Mouse (Mus musculus): ENCODE measurements around the gene Efcab6. TPM values are rescaled to one million over a fixed set of nuclear protein-coding genes. Genes with fewer than 3 reads are reported as not detected.

Efcab6 gene
- polyA plus RNA-seq, 1 experiment = 215 TPM

DNA sequence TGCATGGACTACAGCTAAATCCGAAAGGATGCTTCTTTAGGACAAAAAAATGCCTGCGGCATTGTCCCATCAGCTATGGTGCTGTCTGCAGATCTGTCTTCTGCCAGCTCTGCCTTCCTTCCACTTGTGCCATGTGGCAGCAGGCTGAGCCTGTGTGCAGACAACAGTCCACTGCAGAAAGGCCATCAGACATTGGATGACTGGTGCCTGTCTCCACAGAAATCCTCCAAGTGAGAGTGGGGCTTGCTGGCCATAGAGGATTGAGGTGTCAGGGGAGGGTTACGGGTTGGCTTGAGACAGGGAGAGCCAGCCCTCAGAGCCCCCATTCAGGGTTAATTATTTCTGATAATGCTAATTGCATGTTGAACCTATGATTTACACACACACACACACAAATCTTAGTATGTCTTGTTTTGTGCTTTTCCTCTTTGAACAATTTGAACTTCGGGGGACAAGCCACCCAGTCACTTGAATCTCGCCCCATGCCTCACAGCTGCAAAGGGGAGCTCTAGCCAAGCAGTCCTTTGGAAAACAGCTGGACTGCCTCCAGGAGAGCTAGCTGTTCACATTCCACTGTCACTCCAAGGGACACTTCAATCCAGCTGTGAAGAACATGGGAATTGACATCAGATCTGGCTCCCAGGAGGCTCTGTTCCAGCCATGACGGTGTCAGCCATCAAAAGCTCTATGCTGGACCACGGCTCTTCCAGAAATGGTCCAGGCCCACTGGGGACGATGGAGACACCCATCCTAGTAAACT is 109.1 kb downstream of the Efcab6 start:
- no peak overlapping the region for H3K27ac ChIP-seq (ENCODE audit: control insufficient read depth, insufficient read depth, low read depth, low read length)
- H3K4me1 ChIP-seq (ENCODE audit: control insufficient read depth, insufficient read depth, low read length) = no peaks in the 10 kb centered on the region
- H3K36me3 ChIP-seq (ENCODE audit: control insufficient read depth, insufficient read depth, low read length) = no peaks in the 10 kb centered on the region
- H3K4me3 ChIP-seq (ENCODE audit: control insufficient read depth, low read depth, low read length) = no peak overlapping the region
- H3K27me3 ChIP-seq (ENCODE audit: control insufficient read depth, insufficient read depth, low read length) = no peaks in the 10 kb centered on the region
- TF ChIP-seq CTCF (IDR thresholded peaks at IDR 0.05; ENCODE audit: control insufficient read depth, insufficient read depth, insufficient replicate concordance, low read depth, low read length) (no peak), POLR2A (IDR thresholded peaks at IDR 0.05; ENCODE audit: control insufficient read depth, low read depth, low read length) (no peak)

DNA sequence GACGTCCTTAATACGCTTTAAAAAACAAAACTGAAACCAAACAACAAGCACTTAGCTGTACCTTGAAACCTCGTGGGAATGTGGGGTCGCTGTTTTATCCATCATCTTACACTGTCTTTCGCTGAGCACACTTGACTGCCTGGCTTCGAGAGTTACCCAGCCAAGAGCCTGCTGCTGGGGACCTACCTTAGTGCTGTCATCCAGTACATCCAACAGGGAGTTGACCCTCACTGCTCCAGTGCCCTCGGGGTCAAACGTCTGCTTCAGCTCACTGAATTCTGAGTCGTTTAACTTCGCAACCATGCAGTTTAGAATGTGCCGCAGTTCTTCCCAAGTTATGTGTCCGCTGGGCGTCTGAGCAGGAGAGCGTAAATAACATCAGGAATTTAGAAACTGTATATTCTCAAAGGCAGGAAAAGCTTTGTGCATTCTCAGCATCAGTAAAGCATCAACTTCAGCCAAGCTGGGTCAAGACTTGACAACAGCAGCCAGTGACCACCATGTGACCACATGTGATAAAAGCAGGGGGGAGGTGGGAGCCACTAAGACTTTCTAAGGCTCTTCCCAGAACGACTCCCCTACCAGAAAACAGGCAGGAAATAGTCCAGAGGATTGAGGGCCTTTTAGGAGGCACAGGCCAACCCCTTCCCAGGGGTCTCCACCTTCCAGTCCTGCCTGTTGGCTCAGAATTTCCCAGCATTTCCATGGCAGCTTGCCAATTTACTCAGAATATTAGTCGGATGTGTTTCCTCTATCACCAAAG is 115.3 kb downstream of the Efcab6 start:
- no peak for TF ChIP-seq POLR2A (IDR thresholded peaks at IDR 0.05; ENCODE audit: control insufficient read depth, low read depth, low read length)
- no peaks in the 10 kb centered on the region for H3K27me3 ChIP-seq (ENCODE audit: control insufficient read depth, insufficient read depth, low read length)
- no peak overlapping the region for H3K27ac ChIP-seq (ENCODE audit: control insufficient read depth, insufficient read depth, low read depth, low read length)
- H3K36me3 ChIP-seq (ENCODE audit: control insufficient read depth, insufficient read depth, low read length) = no peaks in the 10 kb centered on the region
- H3K4me3 ChIP-seq (ENCODE audit: control insufficient read depth, low read depth, low read length) = no peak overlapping the region
- no peaks in the 10 kb centered on the region for H3K4me1 ChIP-seq (ENCODE audit: control insufficient read depth, insufficient read depth, low read length)

DNA sequence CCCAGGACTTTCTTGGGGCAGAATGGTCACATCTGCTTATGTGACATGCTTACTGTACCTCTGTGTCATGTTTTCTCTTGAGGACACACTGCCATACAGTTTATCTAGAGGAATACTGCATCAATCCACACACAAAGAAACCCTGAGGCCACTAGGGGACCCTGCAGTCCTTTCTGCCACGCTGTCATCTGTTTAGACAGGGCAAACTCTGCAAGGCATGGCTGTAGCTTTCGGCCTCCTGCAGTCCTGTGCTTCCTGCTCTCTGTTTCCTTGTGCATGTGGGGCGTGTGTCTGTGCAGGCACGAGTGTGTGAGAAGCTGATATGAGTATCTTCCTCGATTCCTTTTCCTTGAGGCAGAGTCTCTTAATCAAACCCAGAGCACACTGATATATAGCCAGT is 125.5 kb downstream of the Efcab6 start:
- H3K27me3 ChIP-seq (ENCODE audit: control insufficient read depth, insufficient read depth, low read length) = no peaks in the 10 kb centered on the region
- no peaks in the 10 kb centered on the region for H3K36me3 ChIP-seq (ENCODE audit: control insufficient read depth, insufficient read depth, low read length)
- no peak overlapping the region for H3K4me3 ChIP-seq (ENCODE audit: control insufficient read depth, low read depth, low read length)
- no peaks in the 10 kb centered on the region for H3K4me1 ChIP-seq (ENCODE audit: control insufficient read depth, insufficient read depth, low read length)
- no peak for TF ChIP-seq POLR2A (IDR thresholded peaks at IDR 0.05; ENCODE audit: control insufficient read depth, low read depth, low read length)
- TF ChIP-seq CTCF (IDR thresholded peaks at IDR 0.05; ENCODE audit: control insufficient read depth, insufficient read depth, insufficient replicate concordance, low read depth, low read length) = no peak
- H3K27ac ChIP-seq (ENCODE audit: control insufficient read depth, insufficient read depth, low read depth, low read length) = no peak overlapping the region

- TF ChIP-seq POLR2A (IDR thresholded peaks at IDR 0.05; ENCODE audit: control insufficient read depth, low read depth, low read length) = no peak
- TF ChIP-seq CTCF (IDR thresholded peaks at IDR 0.05; ENCODE audit: control insufficient read depth, insufficient read depth, insufficient replicate concordance, low read depth, low read length) = no peak
- Histone ChIP-seq H3K27me3 (ENCODE audit: control insufficient read depth, insufficient read depth, low read length) (no peaks in the 10 kb centered on the region), H3K4me1 (ENCODE audit: control insufficient read depth, insufficient read depth, low read length) (no peaks in the 10 kb centered on the region)
Observed at GRCm38 (mm10) chr15:83938466-83938865, 126.7 kb downstream of the Efcab6 start.

GRCm38 (mm10) chr15:83936506-83936905 is 128.7 kb downstream of the Efcab6 start:
- TF ChIP-seq CTCF (IDR thresholded peaks at IDR 0.05; ENCODE audit: control insufficient read depth, insufficient read depth, insufficient replicate concordance, low read depth, low read length) (no peak), POLR2A (IDR thresholded peaks at IDR 0.05; ENCODE audit: control insufficient read depth, low read depth, low read length) (no peak; the same call in 1 of the 2 replicates)
- Histone ChIP-seq H3K36me3 (ENCODE audit: control insufficient read depth, insufficient read depth, low read length) (no peaks in the 10 kb centered on the region), H3K27ac (ENCODE audit: control insufficient read depth, insufficient read depth, low read depth, low read length) (peak overlapping the region; percentile 62; the same call in 1 of the 2 replicates), H3K27me3 (ENCODE audit: control insufficient read depth, insufficient read depth, low read length) (no peaks in the 10 kb centered on the region), H3K4me1 (ENCODE audit: control insufficient read depth, insufficient read depth, low read length) (no peaks in the 10 kb centered on the region), H3K4me3 (ENCODE audit: control insufficient read depth, low read depth, low read length) (peak overlapping the region; percentile 76)

More at GRCm38 (mm10) chr15:83938466-83938865, 126.7 kb downstream of the Efcab6 start:
- Histone ChIP-seq H3K27ac (ENCODE audit: control insufficient read depth, insufficient read depth, low read depth, low read length) (no peak overlapping the region), H3K4me3 (ENCODE audit: control insufficient read depth, low read depth, low read length) (no peak overlapping the region), H3K36me3 (ENCODE audit: control insufficient read depth, insufficient read depth, low read length) (no peaks in the 10 kb centered on the region)

- Histone ChIP-seq H3K36me3 (ENCODE audit: control insufficient read depth, insufficient read depth, low read length) (no peaks in the 10 kb centered on the region), H3K27ac (ENCODE audit: control insufficient read depth, insufficient read depth, low read depth, low read length) (no peak overlapping the region), H3K4me1 (ENCODE audit: control insufficient read depth, insufficient read depth, low read length) (no peaks in the 10 kb centered on the region), H3K27me3 (ENCODE audit: control insufficient read depth, insufficient read depth, low read length) (no peaks in the 10 kb centered on the region), H3K4me3 (ENCODE audit: control insufficient read depth, low read depth, low read length) (peak overlapping the region; percentile 81)
- TF ChIP-seq POLR2A (IDR thresholded peaks at IDR 0.05; ENCODE audit: control insufficient read depth, low read depth, low read length) (no peak), CTCF (IDR thresholded peaks at IDR 0.05; ENCODE audit: control insufficient read depth, insufficient read depth, insufficient replicate concordance, low read depth, low read length) (no peak)
Observed at GRCm38 (mm10) chr15:83934816-83935215, 130.4 kb downstream of the Efcab6 start.

- no peak overlapping the region for H3K4me3 ChIP-seq (ENCODE audit: control insufficient read depth, low read depth, low read length)
- TF ChIP-seq POLR2A (IDR thresholded peaks at IDR 0.05; ENCODE audit: control insufficient read depth, low read depth, low read length) (no peak), CTCF (IDR thresholded peaks at IDR 0.05; ENCODE audit: control insufficient read depth, insufficient read depth, insufficient replicate concordance, low read depth, low read length) (no peak)
Observed at GRCm38 (mm10) chr15:83925338-83925737, 139.8 kb downstream of the Efcab6 start.

More at GRCm38 (mm10) chr15:83925338-83925737, 139.8 kb downstream of the Efcab6 start:
- H3K27me3 ChIP-seq (ENCODE audit: control insufficient read depth, insufficient read depth, low read length) = no peaks in the 10 kb centered on the region
- H3K4me1 ChIP-seq (ENCODE audit: control insufficient read depth, insufficient read depth, low read length) = no peaks in the 10 kb centered on the region
- H3K36me3 ChIP-seq (ENCODE audit: control insufficient read depth, insufficient read depth, low read length) = no peaks in the 10 kb centered on the region
- H3K27ac ChIP-seq (ENCODE audit: control insufficient read depth, insufficient read depth, low read depth, low read length) = no peak overlapping the region
